Mouse (Mus musculus) frontal cortex, postnatal 36 days (tissue): ENCODE results near the gene Tmem56.

Source experiments
- DNase-seq, 2 experiments: peaks; one replicate each; pipeline ENCODE4 v3.0.0; 2022; ENCODE audit warnings: low spot score in 2 of 2

Tmem56 gene

GRCm38 (mm10) chr3:121282998-121283397, at the start of gene Tmem56:
Gene Tmem56 (minus strand): TSS chr3:121283098.
- no peak for DNase-seq

GRCm38 (mm10) chr3:121330244-121330646, 47.3 kb upstream of the Tmem56 start:
- no peak for DNase-seq

GRCm38 (mm10) chr3:121329647-121330046, 46.7 kb upstream of the Tmem56 start:
- DNase-seq, result no peak

GRCm38 (mm10) chr3:121327406-121327805, 44.5 kb upstream of the Tmem56 start:
- DNase-seq, result no peak

- no peak for DNase-seq
Observed at GRCm38 (mm10) chr3:121323371-121323770, 40.5 kb upstream of the Tmem56 start.

- no peak for DNase-seq
Observed at GRCm38 (mm10) chr3:121320896-121321295, 38.0 kb upstream of the Tmem56 start.

- no peak for DNase-seq
Observed at GRCm38 (mm10) chr3:121319906-121320305, 37.0 kb upstream of the Tmem56 start.

- DNase-seq, result no peak
Observed at GRCm38 (mm10) chr3:121315498-121315897, 32.6 kb upstream of the Tmem56 start.

- DNase-seq, result no peak
Observed at GRCm38 (mm10) chr3:121314149-121314548, 31.3 kb upstream of the Tmem56 start.

- no peak for DNase-seq
Observed at GRCm38 (mm10) chr3:121312979-121313378, 30.1 kb upstream of the Tmem56 start.

- DNase-seq, result no peak
Observed at GRCm38 (mm10) chr3:121312426-121312825, 29.5 kb upstream of the Tmem56 start.

GRCm38 (mm10) chr3:121309896-121310714, 27.2 kb upstream of the Tmem56 start:
- DNase-seq, result no peak

- no peak for DNase-seq
Observed at GRCm38 (mm10) chr3:121309429-121309828, 26.5 kb upstream of the Tmem56 start.

- DNase-seq, result no peak
Observed at GRCm38 (mm10) chr3:121308935-121309334, 26.0 kb upstream of the Tmem56 start.

GRCm38 (mm10) chr3:121307532-121308234, 24.8 kb upstream of the Tmem56 start:
- peak; percentile 64 to 78 for DNase-seq

GRCm38 (mm10) chr3:121306641-121307040, 23.7 kb upstream of the Tmem56 start:
- DNase-seq, result no peak

GRCm38 (mm10) chr3:121294200-121294599, 11.3 kb upstream of the Tmem56 start:
- DNase-seq, result no peak

- DNase-seq, result peak; percentile 97 to 99
Observed at GRCm38 (mm10) chr3:121291560-121292258, 8.8 kb upstream of the Tmem56 start, which contains the start of gene Alg14. Gene Alg14 (plus strand): TSS chr3:121291773.

- DNase-seq, result no peak
Observed at GRCm38 (mm10) chr3:121291225-121291559, 8.3 kb upstream of the Tmem56 start.

GRCm38 (mm10) chr3:121290681-121291080, 7.8 kb upstream of the Tmem56 start:
- DNase-seq, result no peak

GRCm38 (mm10) chr3:121287151-121287550, 4.3 kb upstream of the Tmem56 start:
- no peak for DNase-seq

GRCm38 (mm10) chr3:121285219-121285618, 2.3 kb upstream of the Tmem56 start:
- no peak for DNase-seq
